Mouse (Mus musculus) adrenal gland, postnatal 36 days (tissue): ENCODE results near the gene Kirrel2. TPM values are rescaled to one million over a fixed set of nuclear protein-coding genes. Genes with fewer than 3 reads are reported as not detected.

Experiments
- DNase-seq, 2 experiments: peaks; one replicate each; pipeline ENCODE4 v3.0.0; 2021; ENCODE audit warnings: mixed read lengths in 1 of 2
- total RNA-seq, 2 experiments: library from RNA; stranded (reverse); gene quantifications; 2 replicates each; pipeline ENCODE4 v1.2.3; 2021

Gene Kirrel2
- total RNA-seq, 2 experiments from 2014 or later = not detected

DNA sequence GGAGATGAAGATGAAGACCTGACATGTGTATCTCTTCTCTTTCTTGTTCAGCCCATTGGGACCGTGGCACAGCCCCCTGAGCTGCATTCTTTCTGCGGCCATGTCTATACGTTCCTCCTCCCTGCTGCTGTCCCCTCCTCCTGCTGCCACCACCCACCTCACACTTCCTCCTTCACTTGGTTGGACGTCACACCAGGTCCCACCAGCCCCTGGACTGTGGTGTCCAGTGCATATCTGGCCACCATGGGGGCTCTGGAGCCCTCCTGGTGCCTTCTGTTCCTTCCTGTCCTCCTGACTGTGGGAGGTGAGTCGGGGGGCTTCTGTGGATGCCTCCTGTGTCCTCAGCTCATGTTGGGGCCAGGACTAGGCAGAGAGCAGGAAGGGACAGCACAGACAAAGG lies 43.9 kb downstream of the Kirrel2 start, which contains the start of gene Tyrobp:
Gene Tyrobp (plus strand): TSS at position 165 of the 400 bp plus-strand sequence.
- DNase-seq = no peak

DNA sequence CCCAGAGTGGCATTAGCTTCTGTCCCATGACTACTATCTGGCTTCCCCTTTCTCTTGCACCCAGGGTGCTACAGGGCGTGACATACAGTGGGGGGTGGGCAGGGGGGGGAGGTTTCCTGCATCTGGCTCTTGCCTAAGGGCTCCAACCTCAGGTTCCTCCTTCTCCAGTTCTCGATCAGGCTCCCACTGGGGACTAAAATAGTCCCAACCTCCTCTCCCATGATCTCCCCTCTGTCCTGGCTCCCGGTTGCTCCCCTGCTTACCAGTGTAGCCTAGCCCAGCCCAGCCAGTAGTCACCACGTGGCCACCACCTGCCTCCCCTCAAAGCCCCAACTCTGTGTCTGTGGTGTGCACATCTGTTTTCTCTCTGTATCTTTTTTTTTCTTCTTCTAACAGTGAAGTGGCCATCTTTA lies 44.7 kb downstream of the Kirrel2 start:
- DNase-seq = no peak

DNA sequence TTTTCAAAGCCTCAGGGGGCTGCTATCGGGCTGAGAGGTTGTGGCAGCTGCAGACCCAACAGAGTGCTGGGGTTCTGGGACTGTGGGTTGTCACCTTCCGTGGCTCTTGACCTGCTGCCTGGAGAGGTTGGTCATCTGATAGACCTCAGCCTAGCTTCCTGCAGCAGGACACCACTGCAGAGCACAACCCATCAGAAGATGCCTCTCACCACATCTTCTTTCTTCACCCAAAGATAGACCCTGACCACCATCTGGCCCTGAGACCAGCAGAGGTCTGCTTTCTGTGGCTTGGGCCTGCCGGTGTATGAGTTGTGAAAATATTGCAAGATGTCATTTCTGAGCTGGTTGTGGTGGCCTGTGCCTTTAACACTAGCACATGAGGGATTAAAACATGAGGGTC lies 46.5 kb downstream of the Kirrel2 start:
- DNase-seq = no peak

DNA sequence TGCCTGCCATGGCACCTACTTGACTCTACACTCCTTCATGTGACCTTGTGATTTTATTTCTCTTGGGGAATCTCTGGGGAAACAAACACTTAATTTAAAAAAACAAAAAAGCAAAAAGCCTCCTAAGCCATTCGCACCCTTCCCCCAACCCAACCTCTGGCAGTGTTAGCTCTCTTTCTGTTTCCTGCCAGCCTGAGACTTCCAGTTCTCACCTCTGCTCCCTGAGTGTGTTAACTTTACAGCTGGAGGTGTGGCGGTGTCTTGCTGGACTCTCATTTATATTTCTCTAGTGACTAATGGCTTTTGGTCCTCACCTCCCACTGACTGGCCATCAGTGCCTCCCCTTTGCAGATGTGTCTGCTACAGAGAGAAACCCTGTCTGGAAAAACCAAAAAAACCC lies 47.7 kb downstream of the Kirrel2 start:
- DNase-seq = no peak

DNA sequence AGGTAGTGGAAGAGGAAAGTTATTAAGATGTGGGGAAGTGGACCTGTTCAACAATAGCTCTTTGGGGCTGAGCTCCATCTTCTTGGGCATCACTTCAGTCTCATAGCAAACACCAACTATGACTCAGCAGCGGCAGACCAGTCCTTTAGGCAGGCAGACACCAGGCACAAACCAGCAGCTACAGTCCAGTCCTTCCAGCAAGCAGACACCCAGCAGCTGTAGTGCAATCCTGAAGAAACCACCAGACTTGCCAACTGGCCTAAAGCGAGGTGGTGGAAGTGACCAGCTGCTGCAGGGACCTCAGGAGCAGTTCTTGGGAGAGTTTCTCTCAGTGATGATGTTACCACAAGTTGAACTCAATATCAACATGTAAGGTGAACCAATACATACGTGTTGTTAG lies 48.9 kb downstream of the Kirrel2 start:
- DNase-seq = no peak

DNA sequence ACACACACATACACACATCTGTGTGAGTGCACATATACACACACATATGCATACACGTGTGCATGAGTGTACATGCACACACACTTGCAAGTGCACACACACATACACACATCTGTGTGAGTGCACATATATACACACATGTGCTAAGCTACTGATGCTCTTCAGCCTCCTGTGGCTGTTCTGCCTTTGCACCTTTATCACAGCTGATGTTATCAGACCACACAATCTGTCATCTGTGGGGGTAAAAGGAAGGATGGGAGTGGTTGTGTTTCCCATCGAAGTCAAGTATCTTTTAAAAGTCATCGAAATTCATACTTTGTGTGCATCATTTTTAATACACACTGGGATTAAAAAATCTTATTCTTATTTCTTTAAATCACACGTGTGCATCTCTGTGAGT lies 55.1 kb downstream of the Kirrel2 start:
- no peak for DNase-seq

DNA sequence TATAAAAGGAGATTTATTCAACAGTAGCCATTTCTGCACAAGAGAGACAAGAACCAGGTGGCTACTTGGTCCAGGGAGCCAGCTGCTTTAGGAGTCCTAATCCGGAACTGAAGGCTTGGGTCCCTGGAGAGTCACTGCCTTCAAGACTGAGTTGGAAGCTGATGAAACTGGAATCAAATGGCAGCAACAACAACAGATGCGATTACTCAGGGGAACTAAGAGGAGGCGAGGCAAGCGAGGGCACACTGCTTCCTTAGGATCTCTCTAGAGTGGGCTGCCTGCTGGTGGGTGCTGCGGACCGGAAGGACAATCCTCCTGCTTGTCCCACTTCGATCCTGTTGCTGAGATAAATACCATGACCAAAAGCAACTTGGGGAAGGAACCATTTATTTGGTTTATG lies 57.8 kb downstream of the Kirrel2 start:
- no peak for DNase-seq

Other genes with a start within 250 kb of the Kirrel2 start
- gene Polr2i, start 225.7 kb downstream of the Kirrel2 start, total RNA-seq = 10 to 100 TPM; 69.4 to 76.1 TPM
- 10 to 100 TPM; 98.7 to 99.8 TPM for gene Tbcb, start 225.4 kb downstream of the Kirrel2 start, total RNA-seq
- not detected for gene Ovol3, start 222.0 kb downstream of the Kirrel2 start, total RNA-seq
- gene Thap8, start 177.6 kb downstream of the Kirrel2 start, total RNA-seq = under 1 TPM; 0.46 to 0.56 TPM
- 1 to 10 TPM; 4.6 to 5.7 TPM for gene Wdr62, start 177.3 kb downstream of the Kirrel2 start, total RNA-seq
- 10 to 100 TPM; 16.6 to 18.3 TPM for gene Clip3, start 166.0 kb downstream of the Kirrel2 start, total RNA-seq
- 10 to 100 TPM; 56.9 to 81.3 TPM for gene Alkbh6, start 149.0 kb downstream of the Kirrel2 start, total RNA-seq
- 10 to 100 TPM; 21.8 to 49.1 TPM for gene Syne4, start 142.9 kb downstream of the Kirrel2 start, total RNA-seq
- 1 to 10 TPM in 1 of 2 experiments, under 1 TPM in 1; 0.93 to 1.3 TPM for gene E130208F15Rik, start 135.9 kb downstream of the Kirrel2 start, total RNA-seq
- 10 to 100 TPM; 13.2 to 16.0 TPM for gene Sdhaf1, start 133.8 kb downstream of the Kirrel2 start, total RNA-seq
- gene Lrfn3, start 94.9 kb downstream of the Kirrel2 start, total RNA-seq = 10 to 100 TPM in 1 of 2 experiments, 1 to 10 TPM in 1; 7.4 to 14.7 TPM
- 10 to 100 TPM; 22.5 to 35.7 TPM for gene Tyrobp, start 43.9 kb downstream of the Kirrel2 start, total RNA-seq
- 1 to 10 TPM; 1.8 to 2.0 TPM for gene Hcst, start 37.8 kb downstream of the Kirrel2 start, total RNA-seq
- 1 to 10 TPM in 1 of 2 experiments, under 1 TPM in 1; 0.89 to 1.0 TPM for gene Nfkbid, start 36.0 kb downstream of the Kirrel2 start, total RNA-seq
- 10 to 100 TPM; 23.5 to 28.6 TPM for gene Aplp1, start 12.2 kb downstream of the Kirrel2 start, total RNA-seq
- gene Nphs1, start 625 bp upstream of the Kirrel2 start, total RNA-seq = not detected
- gene Prodh2, start 35.9 kb upstream of the Kirrel2 start, total RNA-seq = under 1 TPM in 1 of 2 experiments, not detected in 1; 0.53 TPM
- 1 to 10 TPM; 2.5 to 2.9 TPM for gene Arhgap33, start 77.4 kb upstream of the Kirrel2 start, total RNA-seq
- gene Hspb6, start 94.5 kb upstream of the Kirrel2 start, total RNA-seq = 10 to 100 TPM; 27.1 to 28.3 TPM
- gene Proser3, start 94.6 kb upstream of the Kirrel2 start, total RNA-seq = 1 to 10 TPM; 7.8 to 8.5 TPM
- 10 to 100 TPM; 46.2 to 55.4 TPM for gene Lin37, start 102.1 kb upstream of the Kirrel2 start, total RNA-seq
- gene U2af1l4, start 105.6 kb upstream of the Kirrel2 start, total RNA-seq = 10 to 100 TPM; 68.8 to 70.8 TPM
- 1 to 10 TPM; 3.5 to 6.7 TPM for gene Gm49396, start 105.7 kb upstream of the Kirrel2 start, total RNA-seq
- gene Psenen, start 105.9 kb upstream of the Kirrel2 start, total RNA-seq = 100 to 1,000 TPM; 141 to 163 TPM
- 1 to 10 TPM; 2.0 to 3.2 TPM for gene Igflr1, start 107.7 kb upstream of the Kirrel2 start, total RNA-seq
- 10 to 100 TPM; 38.5 to 44.5 TPM for gene Kmt2b, start 131.0 kb upstream of the Kirrel2 start, total RNA-seq
- gene Zbtb32, start 141.2 kb upstream of the Kirrel2 start, total RNA-seq = under 1 TPM in 1 of 2 experiments, not detected in 1; 0.72 TPM
- under 1 TPM in 1 of 2 experiments, not detected in 1; 0.43 TPM for gene Upk1a, start 155.2 kb upstream of the Kirrel2 start, total RNA-seq
- 1,000 to 10,000 TPM; 1,179 to 1,185 TPM for gene Cox6b1, start 168.5 kb upstream of the Kirrel2 start, total RNA-seq
- gene Etv2, start 178.2 kb upstream of the Kirrel2 start, total RNA-seq = not detected
- gene Rbm42, start 192.6 kb upstream of the Kirrel2 start, total RNA-seq = 10 to 100 TPM; 83.0 to 88.1 TPM
- 10 to 100 TPM; 10.1 to 10.5 TPM for gene Haus5, start 207.3 kb upstream of the Kirrel2 start, total RNA-seq
- not detected for gene Pmis2, start 213.9 kb upstream of the Kirrel2 start, total RNA-seq
- 1 to 10 TPM; 4.8 to 6.3 TPM for gene 2200002J24Rik, start 241.2 kb upstream of the Kirrel2 start, total RNA-seq